Mouse (Mus musculus) right cerebral cortex, adult 18-20 months (tissue): ENCODE results near the gene Arhgap15.

Source experiments
- DNase-seq: peaks from one replicate; pipeline ENCODE4 v3.0.0; 2022; ENCODE audit warnings: mixed read lengths

Gene Arhgap15

GRCm38 (mm10) chr2:43939196-43939595 is 190.6 kb downstream of the Arhgap15 start:
- no peak for DNase-seq

- DNase-seq: no peak
Measured at GRCm38 (mm10) chr2:43945679-43946078, 197.1 kb downstream of the Arhgap15 start.

DNA sequence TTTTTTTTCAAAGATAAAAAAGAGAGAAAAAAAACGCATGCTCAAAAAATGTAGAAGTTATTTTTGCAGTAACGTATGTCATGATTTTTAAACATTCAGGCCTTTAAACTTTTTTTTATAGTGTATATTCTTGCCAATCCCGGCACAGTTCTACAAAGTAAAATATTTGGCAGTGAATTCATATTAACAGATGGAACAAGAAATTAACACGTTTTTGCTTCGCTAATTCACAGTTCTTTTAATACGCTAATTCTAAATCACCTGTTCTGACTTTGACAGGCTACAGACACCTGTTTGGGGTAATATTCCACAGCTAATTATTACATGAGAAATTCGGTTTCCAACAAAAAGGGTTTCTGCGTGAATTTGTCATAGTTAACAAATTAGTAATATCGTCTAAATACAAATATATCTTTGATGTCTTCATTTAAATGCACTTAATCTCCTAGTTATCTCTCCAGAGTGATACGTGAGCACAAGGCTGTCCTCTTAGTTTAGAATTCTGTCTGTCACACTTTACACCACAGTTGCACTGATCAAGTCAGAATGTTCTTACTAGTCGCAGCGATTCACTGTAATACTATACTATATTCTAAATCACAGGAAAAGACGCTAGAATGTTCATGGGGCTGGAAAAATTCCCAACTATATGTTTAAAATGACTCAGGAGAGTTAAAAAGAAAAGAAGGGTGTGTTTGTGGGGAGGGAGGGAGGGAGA is 201.3 kb downstream of the Arhgap15 start:
- DNase-seq: no peak

DNA sequence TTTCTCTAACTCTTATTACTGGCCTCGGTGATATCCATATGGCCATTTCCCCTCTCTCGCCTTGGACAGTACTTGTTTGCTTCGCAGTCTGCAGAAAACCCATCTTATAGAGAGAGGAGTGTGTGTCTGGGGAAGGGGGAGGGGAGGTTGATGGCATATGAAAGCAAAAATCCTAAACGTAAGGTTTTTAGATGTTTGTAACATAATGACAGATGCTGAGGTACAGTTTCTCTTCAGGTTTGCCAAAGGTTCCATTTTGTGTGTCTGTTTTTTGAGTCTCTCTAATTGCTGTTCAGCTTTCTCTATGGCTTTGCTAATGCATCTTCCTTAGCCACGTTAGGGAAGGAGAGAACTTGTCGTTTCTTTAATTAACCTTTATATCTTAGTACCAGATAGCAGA is 202.1 kb downstream of the Arhgap15 start:
- no peak for DNase-seq

GRCm38 (mm10) chr2:43959189-43959588 is 210.6 kb downstream of the Arhgap15 start:
- DNase-seq: no peak

GRCm38 (mm10) chr2:43962466-43962865 is 213.8 kb downstream of the Arhgap15 start:
- no peak for DNase-seq

DNA sequence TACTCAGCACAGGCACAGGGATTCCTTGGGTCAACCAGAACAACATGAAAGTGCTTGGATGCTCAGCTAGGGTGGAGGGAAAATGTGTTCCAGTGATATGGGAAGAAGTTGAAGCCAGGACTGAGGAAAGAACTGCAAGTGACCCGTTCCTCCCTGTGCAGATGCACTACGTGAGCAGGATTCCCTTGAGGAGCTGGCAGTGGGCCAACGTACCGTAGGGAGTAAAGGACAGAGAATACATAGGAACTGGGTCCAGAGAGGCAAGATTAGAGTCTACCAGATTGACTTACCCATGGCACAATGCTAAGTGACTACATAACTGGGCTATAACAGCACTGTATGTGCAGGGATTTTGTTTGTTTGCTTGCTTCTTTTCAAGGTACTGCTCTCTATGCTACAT is 220.0 kb downstream of the Arhgap15 start:
- DNase-seq: no peak

DNA sequence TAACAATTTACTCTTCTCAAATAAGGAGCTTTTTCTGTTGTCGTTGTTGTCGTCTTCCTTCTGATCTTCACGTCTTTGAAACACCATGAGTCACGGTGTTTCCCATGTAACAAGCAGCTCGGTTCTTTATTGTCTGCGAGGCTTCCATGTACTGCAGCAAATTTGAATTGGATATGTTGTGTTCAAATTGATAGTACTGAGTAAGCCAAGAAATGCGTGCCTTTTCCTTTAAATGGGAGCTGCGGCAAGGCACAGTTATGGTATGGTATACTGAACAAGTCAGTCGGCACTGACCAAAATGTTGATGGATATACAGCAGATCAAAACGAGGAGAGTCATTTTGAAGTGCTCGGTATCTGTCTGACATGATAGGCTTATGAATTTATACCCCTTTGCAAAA is 229.1 kb downstream of the Arhgap15 start:
- peak; percentile 17 for DNase-seq

DNA sequence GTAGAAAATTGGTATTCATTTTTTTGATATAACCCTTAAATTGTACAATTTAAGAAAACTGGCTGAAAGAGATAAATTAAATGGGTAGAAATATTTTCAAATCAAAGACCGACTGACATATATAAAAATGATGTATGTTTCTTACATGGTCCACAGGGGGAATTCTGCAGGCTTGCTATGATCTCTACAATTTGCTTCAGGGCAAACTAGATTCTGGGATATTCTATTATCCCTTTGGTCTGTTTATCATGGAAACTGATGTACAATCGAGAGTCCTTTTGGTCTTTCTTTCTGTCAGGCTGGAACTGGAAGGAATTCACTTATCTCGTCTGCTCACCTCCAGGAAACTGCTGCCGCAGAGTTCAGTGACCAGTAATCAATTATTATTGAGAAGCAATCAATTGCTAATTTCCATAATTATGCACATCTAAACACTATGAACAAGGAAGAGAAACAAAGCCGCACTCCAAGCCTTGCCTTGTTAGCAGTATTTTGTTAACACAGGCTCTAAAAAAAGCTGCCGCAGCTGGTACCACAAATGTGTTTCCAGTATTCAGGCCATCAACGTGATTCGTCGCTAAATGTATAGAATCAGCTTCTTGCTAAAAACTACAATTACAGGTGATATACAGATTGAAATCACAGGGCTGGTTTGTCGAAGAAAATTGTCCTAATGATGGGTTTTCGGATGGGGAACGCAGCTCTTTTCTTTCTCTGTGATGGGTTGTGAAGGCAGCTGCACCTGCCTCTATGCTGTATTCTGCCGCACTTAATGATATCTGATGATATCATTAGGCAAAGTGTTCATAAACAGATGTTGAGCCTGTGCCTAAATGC is 229.8 kb downstream of the Arhgap15 start:
- DNase-seq: peak; percentile 25

DNA sequence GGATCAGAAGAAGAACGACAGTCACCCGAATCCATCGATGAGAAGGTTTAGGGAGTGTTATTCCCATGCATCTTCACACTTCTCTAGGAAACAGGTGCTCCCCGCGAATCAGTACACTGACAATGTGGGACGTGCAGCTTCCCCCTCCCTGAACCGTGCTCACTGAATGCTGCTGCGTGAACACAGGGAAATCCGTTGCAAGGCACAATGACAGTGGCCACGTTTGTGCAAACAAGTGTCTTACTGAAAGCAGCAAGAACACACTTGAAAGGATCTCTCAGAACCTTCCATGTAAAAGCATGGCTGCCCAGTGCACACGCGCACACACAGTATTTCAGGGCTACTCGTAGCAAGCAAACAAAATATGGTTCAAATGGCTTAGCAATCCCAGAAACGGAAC is 237.4 kb downstream of the Arhgap15 start:
- peak; percentile 15 for DNase-seq

DNA sequence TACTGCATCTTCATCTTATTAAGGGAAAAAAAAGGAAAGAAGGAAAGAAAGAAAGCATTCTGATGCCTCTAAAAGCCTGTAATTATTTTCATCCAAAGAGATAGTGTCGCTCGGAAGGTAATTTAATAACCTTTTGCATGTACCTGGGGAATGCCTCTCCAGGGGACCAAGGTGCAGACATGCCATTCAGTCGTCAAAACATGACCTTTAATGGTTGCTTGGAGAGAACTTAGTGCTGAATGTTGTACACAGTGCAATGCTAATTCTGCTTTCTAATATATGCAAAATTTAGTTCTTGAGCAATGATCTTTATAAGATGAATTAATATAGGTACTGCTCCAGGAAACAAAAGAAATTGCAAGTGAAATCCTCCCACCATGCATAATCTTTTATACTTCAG is 239.3 kb downstream of the Arhgap15 start:
- no peak for DNase-seq

DNA sequence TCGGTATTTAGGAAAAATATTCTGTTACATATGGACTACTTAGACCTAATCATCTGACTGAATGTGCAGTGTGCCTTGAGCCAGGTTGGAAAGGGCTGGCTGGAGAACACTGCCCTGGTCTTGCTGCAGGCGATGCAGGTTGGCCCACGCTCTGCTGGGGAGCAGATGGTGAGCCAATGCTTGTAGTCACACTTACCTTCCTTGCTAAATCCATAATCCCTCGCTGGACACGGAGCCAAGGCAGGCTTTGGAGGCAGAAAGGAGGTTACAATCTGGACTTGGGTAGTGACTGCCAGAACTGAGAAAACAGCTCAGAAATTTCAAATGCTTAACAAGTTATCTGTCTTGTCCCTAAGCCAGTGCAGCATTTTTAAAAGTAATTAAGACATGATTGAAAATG is 241.2 kb downstream of the Arhgap15 start:
- peak; percentile 88 for DNase-seq

DNA sequence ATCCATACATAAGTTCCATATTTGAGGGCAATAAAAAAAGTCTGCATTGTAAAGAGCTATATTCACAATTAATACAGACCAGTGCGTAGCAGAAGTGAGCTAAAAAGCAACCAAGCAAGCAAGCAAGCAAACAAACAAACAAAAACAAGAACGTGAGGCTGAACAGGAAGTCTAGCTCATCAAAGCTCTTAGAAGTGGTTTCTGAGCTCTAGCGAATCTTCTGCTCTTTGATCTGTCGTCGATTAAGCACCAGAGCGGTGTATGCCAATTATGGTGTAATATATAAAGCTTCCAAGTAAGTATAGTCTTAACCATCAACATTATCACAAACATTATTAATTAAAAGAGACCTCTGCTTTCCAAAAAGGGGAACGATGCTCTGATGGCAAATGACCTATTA is 243.9 kb downstream of the Arhgap15 start:
- DNase-seq: no peak

GRCm38 (mm10) chr2:44002454-44002853 is 253.8 kb downstream of the Arhgap15 start:
- DNase-seq: no peak

DNA sequence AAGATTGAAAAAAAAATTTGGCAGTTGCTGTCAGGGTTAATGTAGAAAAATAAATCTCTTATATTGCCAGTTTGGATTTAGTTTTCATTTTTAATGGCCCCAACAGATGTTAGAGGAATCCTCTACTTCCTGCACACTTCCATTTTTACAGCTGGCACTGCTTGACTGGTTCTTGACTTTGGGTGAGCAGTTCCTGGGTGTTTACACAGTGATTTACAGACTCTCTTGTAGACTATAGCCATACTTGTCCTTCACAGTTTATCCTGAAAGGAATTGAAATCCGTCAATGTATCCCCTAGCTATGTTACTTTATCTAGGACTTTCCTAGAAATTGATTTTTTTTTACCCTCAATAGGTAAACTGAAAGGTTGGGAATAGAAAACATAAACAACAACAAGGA is 261.6 kb downstream of the Arhgap15 start:
- no peak for DNase-seq

DNA sequence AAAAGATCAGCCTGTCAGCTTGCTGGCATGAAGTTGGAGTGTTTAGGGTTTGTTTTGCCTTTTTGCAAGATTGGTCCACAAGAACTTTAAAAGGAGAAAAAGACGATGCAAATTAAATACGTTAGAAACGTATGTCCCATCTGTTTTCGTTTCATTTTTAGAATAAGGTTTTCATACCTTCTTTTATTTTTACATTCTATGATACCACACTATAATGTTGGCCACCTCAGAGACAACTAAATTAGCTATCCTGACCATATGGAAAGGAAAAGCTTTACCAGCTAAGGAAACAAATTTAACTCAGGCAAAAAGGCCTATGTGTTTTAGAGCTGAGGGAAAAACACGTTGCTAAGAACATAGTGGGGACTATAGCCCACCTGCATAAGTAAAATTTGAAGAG is 264.8 kb downstream of the Arhgap15 start:
- DNase-seq: no peak

- no peak for DNase-seq
Measured at GRCm38 (mm10) chr2:44016720-44017119, 268.1 kb downstream of the Arhgap15 start.

DNA sequence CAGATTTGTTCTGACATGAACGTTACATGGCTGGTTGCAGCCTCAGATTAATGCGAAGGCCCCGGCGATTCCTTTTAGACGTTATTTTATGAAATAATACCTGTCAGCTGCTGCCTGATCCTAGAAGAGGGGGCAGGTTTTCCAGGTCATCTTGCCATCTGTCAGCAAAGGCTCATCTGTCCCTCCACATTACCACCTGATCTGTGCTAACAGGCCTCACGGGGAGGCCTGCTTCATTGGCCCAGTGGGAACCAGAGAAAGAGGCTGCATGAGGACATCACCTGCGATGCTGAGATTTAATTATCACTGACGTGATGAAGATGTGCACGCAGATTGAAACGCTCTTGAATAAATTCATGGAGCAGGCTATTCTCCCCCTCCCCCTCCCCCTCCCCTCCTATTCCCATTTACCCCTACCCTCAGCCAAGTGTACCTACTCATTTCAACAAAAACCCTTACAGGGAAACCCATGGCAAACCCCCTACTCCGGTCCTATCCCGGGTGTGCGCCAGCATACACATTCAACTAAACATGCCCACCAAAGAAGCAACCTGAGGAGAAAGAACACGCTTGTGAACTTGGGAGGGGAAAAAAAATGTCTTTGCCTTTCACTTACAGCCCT is 268.9 kb downstream of the Arhgap15 start:
- DNase-seq: no peak

DNA sequence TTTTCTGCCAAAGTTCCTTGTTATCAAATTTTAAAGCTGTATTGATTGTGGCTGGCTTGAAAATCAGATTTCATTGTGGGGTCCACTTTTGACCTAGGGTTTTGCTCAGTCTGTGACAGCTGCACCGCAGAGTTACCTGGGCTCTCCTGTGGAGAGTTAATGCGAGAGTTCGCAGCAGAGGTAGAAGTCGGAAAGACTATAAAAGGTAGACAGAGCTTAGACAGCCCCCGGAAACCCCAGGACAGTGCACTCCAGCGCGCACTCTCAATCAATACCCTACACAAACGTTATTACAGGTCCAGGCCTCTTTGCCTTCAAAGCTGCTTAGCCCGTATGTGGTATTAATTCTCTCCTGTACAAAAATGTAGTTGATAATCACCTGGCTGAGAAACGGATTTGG is 269.4 kb downstream of the Arhgap15 start:
- no peak for DNase-seq

DNA sequence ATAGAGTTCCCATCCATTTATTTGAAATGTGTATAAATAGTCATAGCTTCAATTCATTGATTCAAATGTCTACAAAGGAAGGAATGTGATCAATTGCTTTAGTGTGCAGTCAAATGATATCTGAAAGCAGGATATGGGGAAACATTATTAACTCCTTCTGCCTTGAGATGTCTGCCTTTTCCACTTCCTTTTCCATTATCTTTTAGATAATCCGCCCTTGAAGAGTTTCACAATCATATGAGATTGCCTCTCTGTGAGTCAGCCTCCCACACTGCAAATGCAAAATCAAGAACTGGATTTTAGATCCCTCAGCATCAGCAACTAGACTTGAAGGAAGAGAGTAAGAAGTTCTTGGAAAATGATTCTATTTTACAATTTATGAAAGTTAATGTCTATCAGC is 276.1 kb downstream of the Arhgap15 start:
- DNase-seq: no peak

GRCm38 (mm10) chr2:44029035-44029715 is 280.6 kb downstream of the Arhgap15 start:
- no peak for DNase-seq

DNA sequence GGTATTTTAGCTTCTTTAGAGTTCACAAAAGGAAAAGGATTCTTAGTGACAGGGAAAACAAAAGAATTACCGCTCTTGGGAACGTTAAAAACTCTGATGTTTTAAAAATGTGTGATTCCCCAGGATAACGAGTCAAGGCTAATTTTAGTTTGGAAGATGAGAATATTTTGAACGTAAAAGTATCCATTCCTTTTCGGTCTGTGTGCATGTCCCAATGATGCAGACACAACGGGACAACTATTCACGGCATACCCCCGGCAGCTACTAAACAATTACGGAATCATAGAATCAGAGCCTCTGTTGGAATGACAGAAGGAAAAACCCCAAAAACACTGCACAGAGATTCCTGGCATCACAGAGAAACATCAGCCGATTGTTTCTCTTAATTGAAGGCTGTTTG is 281.2 kb downstream of the Arhgap15 start:
- DNase-seq: no peak

- DNase-seq: no peak
Measured at GRCm38 (mm10) chr2:44039522-44040203, 291.0 kb downstream of the Arhgap15 start.
